13 mouse cellular contexts compared by ENCODE assay signal in genomic region chr14:28660872-28661588, GRCm38 (mm10).
A peak's percentile ranks its signal among the peaks of the same experiment; 100 is the strongest.
DNase-seq lines count a peak whose midpoint lies in the region; ATAC-seq and TF ChIP-seq lines count a peak whose summit lies in the region.
"Had no signal": no experiment of that assay in that cellular context is flagged by ENCODE, and none has a peak within 500 bp of the region (broad histone marks: within the 10 kb centered on the region; RNA-seq: fewer than 3 reads in every experiment).

No protein-coding gene starts in this region.

- ATAC-seq in cerebellum, adult (ENCODE audit: insufficient number of reproducible peaks, low FRiP score, low TSS enrichment), result peak; percentile 82

- TF ChIP-seq CTCF in kidney, adult 2 months (conservative IDR thresholded peaks at IDR 0.05; ENCODE audit: insufficient read depth, insufficient read length, low read depth, low read length), result no peak

- H3K27ac ChIP-seq in kidney, adult 2 months (ENCODE audit: insufficient read depth, low read depth, low read length), result peak overlapping the region; percentile 46
- H3K27ac ChIP-seq: embryonic facial prominence, embryonic 10.5 days; neural tube, embryonic 15.5 days had no signal

- H3K36me3 ChIP-seq in kidney, adult 2 months (ENCODE audit: control insufficient read depth, insufficient read depth, low read length), result no peaks in the 10 kb centered on the region
- H3K36me3 ChIP-seq: embryonic facial prominence, embryonic 10.5 days; neural tube, embryonic 15.5 days had no signal

- no peak for TF ChIP-seq POLR2A in kidney, adult 2 months (IDR thresholded peaks at IDR 0.05; ENCODE audit: low read depth, low read length)

- no peaks in the 10 kb centered on the region for H3K27me3 ChIP-seq in kidney, adult 2 months (replicated peaks; ENCODE audit: control insufficient read depth, insufficient read depth, low read length)
- H3K27me3 ChIP-seq: neural tube, embryonic 15.5 days had no signal

- DNase-seq in adrenal gland, postnatal 14 days, result peak; percentile 29
- no peak for DNase-seq in adrenal gland, adult 18-20 months (ENCODE audit: low spot score in 2 of 2)
- peak; percentile 50 for DNase-seq in kidney, adult 2 months
- no peak for DNase-seq in kidney, postnatal 4 days
- peak; percentile 67 to 78 for DNase-seq in cerebellum, postnatal 36 days
- DNase-seq in thymus, postnatal 4 days, result no peak
- no peak for DNase-seq in frontal cortex, postnatal 10 days (ENCODE audit: low spot score in 2 of 2)
- DNase-seq: lung, postnatal 4 days; right cerebral cortex, postnatal 14 days; thymus, adult 2 months had no signal

- H3K4me3 ChIP-seq in kidney, adult 2 months (ENCODE audit: insufficient read depth, low read depth, low read length), result no peak overlapping the region
- H3K4me3 ChIP-seq: embryonic facial prominence, embryonic 10.5 days; neural tube, embryonic 15.5 days had no signal

- H3K4me1 ChIP-seq in kidney, adult 2 months (ENCODE audit: control insufficient read depth, insufficient read depth, low read length), result peaks cover 5% of the 10 kb centered on the region; the same call in 1 of the 2 replicates

- 82% methylated on average over 5 of the region's 5 CpGs for WGBS in kidney, adult 2 months

Comparison
In these comparisons a context has a peak if more than half of its experiments do, and no peak if none do; other contexts are left out.
1. DNase-seq: peak in adrenal gland, postnatal 14 days (single experiment), kidney, adult 2 months (single experiment) and cerebellum, postnatal 36 days (2 of 2); none in adrenal gland, adult 18-20 months (0 of 2), kidney, postnatal 4 days (0 of 2), thymus, postnatal 4 days (single experiment) and frontal cortex, postnatal 10 days (0 of 2).